Mouse (Mus musculus) myocyte (in vitro differentiated cells): ENCODE measurements at regions not wholly inside any gene's neighbourhood (a gene's known extent, or its start where the extent isn't known, plus 50 kb on each side); places are given as distances from the start of the nearest gene placed in this dataset.

ENCODE experiments used
- E2F4 ChIP-seq: IDR thresholded peaks from one replicate; pipeline ENCODE4 v1.6.1; 2011; ENCODE audit warnings: mild to moderate bottlenecking, control low read depth, moderate library complexity; ENCODE audit not compliant: insufficient read depth
- MAX ChIP-seq: IDR thresholded peaks from one replicate; pipeline ENCODE4 v1.6.1; 2011; ENCODE audit warnings: low read depth, mild to moderate bottlenecking, control low read depth
- MYOG ChIP-seq, 3 experiments: IDR thresholded peaks; one replicate each; pipeline ENCODE4 v1.6.1; 2011; ENCODE audit warnings: control low read depth in 2 of 3, low read depth in 2 of 3, mild to moderate bottlenecking in 2 of 3; ENCODE audit not compliant: insufficient read length in 2 of 3, control insufficient read depth in 1 of 3, insufficient read depth in 1 of 3
- POLR2A ChIP-seq: IDR thresholded peaks from one replicate; pipeline ENCODE4 v1.6.1; 2011; ENCODE audit warnings: low read depth, mild to moderate bottlenecking, control low read depth, moderate library complexity; ENCODE audit not compliant: insufficient read length
- POLR2AphosphoS2 ChIP-seq: IDR thresholded peaks from one replicate; pipeline ENCODE4 v1.6.1; 2011; ENCODE audit warnings: low read depth, control low read depth; ENCODE audit not compliant: insufficient read length
- REST ChIP-seq: IDR thresholded peaks from one replicate; pipeline ENCODE4 v1.6.1; 2011; ENCODE audit warnings: mild to moderate bottlenecking, control low read depth, moderate library complexity; ENCODE audit not compliant: insufficient read depth, insufficient read length
- SRF ChIP-seq: IDR thresholded peaks from one replicate; pipeline ENCODE4 v1.6.1; 2011; ENCODE audit warnings: low read depth; ENCODE audit not compliant: control insufficient read depth, insufficient read length
- TCF12 ChIP-seq: IDR thresholded peaks from one replicate; pipeline ENCODE4 v1.6.1; 2011; ENCODE audit warnings: mild to moderate bottlenecking, control low read depth; ENCODE audit not compliant: poor library complexity, insufficient read depth, severe bottlenecking
- USF1 ChIP-seq: IDR thresholded peaks from one replicate; pipeline ENCODE4 v1.6.1; 2011; ENCODE audit warnings: low read depth, mild to moderate bottlenecking, control low read depth, moderate library complexity

DNA sequence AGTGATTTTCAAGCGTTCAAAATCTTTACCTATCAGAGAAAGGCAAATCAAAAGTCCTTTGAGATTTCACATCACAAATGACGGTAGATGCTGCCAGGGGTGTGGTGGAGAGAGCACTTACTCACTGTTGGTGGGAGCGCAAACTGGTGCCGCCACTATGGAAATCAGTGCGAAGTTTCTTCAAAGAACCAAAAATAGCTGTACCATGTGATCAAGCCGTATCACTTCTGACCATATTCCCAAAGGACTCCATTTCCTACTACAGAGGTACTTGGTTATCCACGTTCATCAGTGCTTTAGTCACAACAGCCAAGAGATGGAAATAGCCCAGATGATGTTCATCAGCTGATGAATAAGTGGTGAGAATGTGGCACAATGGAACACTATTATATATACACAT lies 249.8 kb upstream of the Pum3 start:
- TF ChIP-seq SRF (no peak), POLR2A (no peak), E2F4 (no peak), POLR2AphosphoS2 (no peak), MAX (no peak), USF1 (no peak), REST (no peak), MYOG (IDR thresholded peaks at IDR 0.05; ENCODE audit: control insufficient read depth in 1 of 3, insufficient read depth in 1 of 3, insufficient read length in 2 of 3, low read depth in 2 of 3) (no peak), TCF12 (no peak)
